Mouse (Mus musculus): ENCODE measurements around the gene Lao1.

Gene Lao1

DNA sequence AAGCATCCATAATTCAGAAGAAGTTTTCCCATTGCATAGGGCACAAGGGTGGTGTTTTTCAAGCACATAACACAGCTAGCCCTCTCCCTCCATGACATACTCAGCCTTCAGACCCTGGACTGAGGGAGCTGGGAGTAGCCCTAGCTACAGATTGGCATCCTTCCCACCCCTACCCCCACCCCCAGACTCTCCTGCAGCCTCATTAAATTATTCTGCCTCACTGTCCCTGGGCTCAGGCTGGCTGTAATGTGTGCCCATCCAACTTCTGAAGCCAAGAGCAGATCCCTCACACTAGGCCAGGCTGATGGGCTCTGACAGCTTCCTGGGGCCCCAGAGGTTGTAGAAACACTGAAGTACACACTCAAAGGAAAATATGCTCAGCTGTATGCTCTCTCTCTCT lies 53.6 kb downstream of the Lao1 start:
- DNase-seq (ENCODE audit: low read depth, low spot score), result no peak

DNA sequence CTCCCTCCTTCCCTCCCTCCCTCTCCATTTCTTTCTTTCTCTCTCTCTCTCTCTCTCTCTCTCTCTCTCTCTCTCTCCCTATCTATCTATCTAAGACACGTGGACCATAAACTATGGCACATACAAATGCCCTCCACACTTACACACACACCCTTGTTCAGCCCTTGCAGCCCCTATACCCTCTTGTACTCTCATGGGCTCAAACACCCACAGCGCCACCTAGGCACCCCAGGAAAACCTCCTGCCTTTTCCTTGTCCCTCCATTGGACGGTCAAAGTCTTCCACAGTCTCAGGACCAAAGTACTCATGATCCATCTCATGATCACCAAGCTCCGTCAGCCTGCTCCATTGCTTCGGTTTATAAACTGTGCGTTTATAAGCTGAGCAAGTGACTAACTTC lies 54.2 kb downstream of the Lao1 start:
- DNase-seq (ENCODE audit: low read depth, low spot score), result no peak

DNA sequence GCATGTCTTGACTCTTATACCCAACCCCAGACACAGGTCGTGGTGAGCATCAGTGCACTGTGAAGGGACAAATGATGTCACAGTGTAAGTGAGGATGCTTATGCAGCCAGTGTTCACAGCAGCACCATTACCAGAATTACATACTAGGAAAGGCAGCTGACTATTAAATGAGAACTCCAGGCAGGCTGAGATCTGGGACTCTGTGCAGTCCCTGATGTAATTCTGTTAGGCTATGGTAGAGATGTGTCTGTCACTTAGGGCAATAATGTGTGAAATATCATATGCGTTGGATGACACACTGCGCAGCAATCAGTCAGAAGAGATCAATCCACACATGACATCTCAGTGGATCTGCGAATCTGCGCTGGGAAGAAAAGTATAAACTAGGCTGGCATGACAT lies 55.7 kb downstream of the Lao1 start:
- no peak for DNase-seq (ENCODE audit: low read depth, low spot score)
